Mouse (Mus musculus) limb, embryonic 14.5 days (tissue): ENCODE data around the gene Six3. TPM values are rescaled to one million over a fixed set of nuclear protein-coding genes. Genes with fewer than 3 reads are reported as not detected.

ENCODE experiments used
- ATAC-seq: fragments of 200-750 bp; cut with Nextera tagmentation; 2 replicates; pipeline ENCODE4 v1.8.0; 2017; ENCODE audit warnings: low read depth, moderate number of reproducible peaks, moderate TSS enrichment; ENCODE audit not compliant: low FRiP score
- DNase-seq: peaks from one replicate; pipeline ENCODE4 v3.0.0-alpha.2; 2015; ENCODE audit warnings: low spot score
- H3K27ac ChIP-seq: fragments of 300-500 bp; sonication (generic); replicated peaks from 2 replicates; pipeline ENCODE4 v1.5.1; 2014; ENCODE audit warnings: low read depth, mild to moderate bottlenecking, low read length, moderate library complexity, mixed read lengths
- H3K27me3 ChIP-seq: fragments of 300-500 bp; sonication (generic); 2 replicates; pipeline ENCODE4 v1.6.1; 2014; ENCODE audit warnings: low read length, mixed read lengths; ENCODE audit not compliant: control insufficient read depth, insufficient read depth
- H3K36me3 ChIP-seq: fragments of 300-500 bp; sonication (generic); 2 replicates; pipeline ENCODE4 v1.6.1; 2014; ENCODE audit warnings: mild to moderate bottlenecking, low read length, moderate library complexity, mixed read lengths; ENCODE audit not compliant: control insufficient read depth, insufficient read depth
- H3K4me1 ChIP-seq: fragments of 300-500 bp; sonication (generic); 2 replicates; pipeline ENCODE4 v1.6.1; 2014; ENCODE audit warnings: antibody characterized with exemption, low read length, mixed read lengths; ENCODE audit not compliant: control insufficient read depth, insufficient read depth
- H3K4me2 ChIP-seq: fragments of 300-500 bp; sonication (generic); replicated peaks from 2 replicates; pipeline ENCODE4 v1.6.1; 2014; ENCODE audit warnings: low read depth, mild to moderate bottlenecking, low read length, moderate library complexity; ENCODE audit not compliant: severe bottlenecking
- H3K4me3 ChIP-seq: fragments of 300-500 bp; sonication (generic); replicated peaks from 2 replicates; pipeline ENCODE4 v1.5.1; 2014; ENCODE audit warnings: low read length
- H3K9ac ChIP-seq: fragments of 300-500 bp; sonication (generic); 2 replicates; pipeline ENCODE4 v1.6.1; 2014; ENCODE audit warnings: mild to moderate bottlenecking, low read depth, low read length, moderate library complexity; ENCODE audit not compliant: severe bottlenecking
- H3K9me3 ChIP-seq: fragments of 300-500 bp; sonication (generic); 2 replicates; pipeline ENCODE4 v1.6.1; 2016; ENCODE audit warnings: low read length; ENCODE audit not compliant: control insufficient read depth
- POLR2A ChIP-seq: fragments of 200-500 bp; IDR thresholded peaks from 2 replicates; pipeline ENCODE4 v1.8.0; 2012; ENCODE audit warnings: inconsistent platforms, mild to moderate bottlenecking, moderate library complexity, borderline replicate concordance; ENCODE audit not compliant: insufficient read depth, insufficient read length; ENCODE audit errors: extremely low read depth
- WGBS: fragments of 180-500 bp; shearing (Covaris S2); extraction: QIAGEN DNeasy Blood & Tissue Kit; methylation state at CpG from one replicate; pipeline ENCODE4 v1.1.7; 2014; 5-methylcytosine and 5-hydroxymethylcytosine counted together
- polyA plus RNA-seq, 2 experiments: library from polyadenylated mRNA; depleted of rRNA in 1 of 2; stranded (reverse) in 1 of 2; unstranded in 1 of 2; fragments of >200 nt; fragmentation: Nextera tagmentation in 1 of 2; extraction: Ambion mirVana in 1 of 2; gene quantifications; 2 replicates each; pipeline versions ENCODE4 v1.2.1 to v1.2.3; 2012 to 2014

The Six3 gene
- polyA plus RNA-seq (2012; rRNA removed) (0.03 and 0.11 TPM in 2 replicates), polyA plus RNA-seq (2014; fragmentation: Nextera tagmentation; extraction: Ambion mirVana) (not detected in 2 replicates)

- no peak for DNase-seq
- 0 out of 2 replicates have a peak, but pooled peaks cover 3% of the 10 kb centered on the region for H3K4me1 ChIP-seq
- H3K27me3 ChIP-seq = peaks cover 100% of the 10 kb centered on the region
- no peaks in the 10 kb centered on the region for H3K9me3 ChIP-seq
- H3K27ac ChIP-seq = no peak within 1 kb of the TSS
- H3K9ac ChIP-seq = no peak within 1 kb of the TSS
- H3K4me2 ChIP-seq = no peak within 1 kb of the TSS
- TF ChIP-seq POLR2A = no peak
- under 1% methylated on average over 24 of the region's 30 CpGs for WGBS
- H3K4me3 ChIP-seq = no peak within 1 kb of the TSS
- no peaks in the 10 kb centered on the region for H3K36me3 ChIP-seq
- ATAC-seq = no peak
Measured at GRCm38 (mm10) chr17:85613266-85613860, at the start of gene Six3. Gene Six3, plus strand, starts transcription at chr17:85613608.

- no peaks in the 10 kb centered on the region for H3K36me3 ChIP-seq
- H3K27me3 ChIP-seq = no peaks in the 10 kb centered on the region
- 48% methylated on average over 7 of the region's 7 CpGs for WGBS
- H3K9ac ChIP-seq = no peak overlapping the region
- H3K27ac ChIP-seq = no peak overlapping the region
- H3K4me3 ChIP-seq = no peak overlapping the region
- no peak for DNase-seq
- ATAC-seq = no peak
- H3K9me3 ChIP-seq = no peaks in the 10 kb centered on the region
- H3K4me2 ChIP-seq = no peak overlapping the region
- no peak for TF ChIP-seq POLR2A
- peaks cover 3% of the 10 kb centered on the region; the same call in 1 of the 2 replicates for H3K4me1 ChIP-seq
Measured at GRCm38 (mm10) chr17:85564107-85564506, 49.3 kb upstream of the Six3 start.

GRCm38 (mm10) chr17:85574023-85574422 is 39.4 kb upstream of the Six3 start:
- WGBS = 96% methylated on average over 3 of the region's 3 CpGs
- DNase-seq = no peak
- H3K4me3 ChIP-seq = no peak overlapping the region
- no peaks in the 10 kb centered on the region for H3K4me1 ChIP-seq
- H3K4me2 ChIP-seq = no peak overlapping the region
- H3K27me3 ChIP-seq = no peaks in the 10 kb centered on the region
- no peak for TF ChIP-seq POLR2A
- no peak overlapping the region for H3K9ac ChIP-seq
- H3K36me3 ChIP-seq = no peaks in the 10 kb centered on the region
- no peak for ATAC-seq
- H3K27ac ChIP-seq = no peak overlapping the region
- no peaks in the 10 kb centered on the region for H3K9me3 ChIP-seq

- DNase-seq (no peak), ATAC-seq (no peak)
- no peak overlapping the region for H3K4me2 ChIP-seq
- no peaks in the 10 kb centered on the region for H3K36me3 ChIP-seq
- H3K4me1 ChIP-seq = no peaks in the 10 kb centered on the region; the same call in 1 of the 2 replicates
- H3K27me3 ChIP-seq = no peaks in the 10 kb centered on the region
- H3K9ac ChIP-seq = no peak overlapping the region
- no peaks in the 10 kb centered on the region for H3K9me3 ChIP-seq
- H3K4me3 ChIP-seq = no peak overlapping the region
- no peak overlapping the region for H3K27ac ChIP-seq
- no peak for TF ChIP-seq POLR2A
- WGBS = 64% methylated on average over 5 of the region's 5 CpGs
Measured at GRCm38 (mm10) chr17:85578290-85578689, 35.1 kb upstream of the Six3 start.

- Histone ChIP-seq H3K4me3 (no peak overlapping the region), H3K27ac (no peak overlapping the region), H3K4me2 (no peak overlapping the region), H3K9ac (no peak overlapping the region), H3K4me1 (no peaks in the 10 kb centered on the region; the same call in 1 of the 2 replicates), H3K27me3 (no peaks in the 10 kb centered on the region), H3K9me3 (no peaks in the 10 kb centered on the region), H3K36me3 (no peaks in the 10 kb centered on the region)
- TF ChIP-seq POLR2A = no peak
- no peak for ATAC-seq
- WGBS = 84% methylated on average over 10 of the region's 10 CpGs
- DNase-seq = no peak
Measured at GRCm38 (mm10) chr17:85579350-85579749, 34.1 kb upstream of the Six3 start.
